Mouse (Mus musculus): ENCODE measurements around the gene Ubash3b. TPM values are rescaled to one million over a fixed set of nuclear protein-coding genes. Genes with fewer than 3 reads are reported as not detected.

Gene Ubash3b
- polyA plus RNA-seq (2014; fragmentation: Illumina TruSeq; extraction: RNeasy Lipid Tissue Mini Kit (QIAGEN cat#74804); ENCODE audit: low read depth, low replicate concordance): 1.2 TPM

GRCm38 (mm10) chr9:41161413-41161812 is at the start of gene Ubash3b:
Gene Ubash3b, minus strand, starts transcription at chr9:41161697.

GRCm38 (mm10) chr9:41004415-41004814 is 157.1 kb downstream of the Ubash3b start, which contains the start of gene Crtam:
Gene Crtam, minus strand, starts transcription at chr9:41004628.

GRCm38 (mm10) chr9:40963586-40964417 is 197.7 kb downstream of the Ubash3b start, which contains the start of gene Jhy:
Gene Jhy, minus strand, starts transcription at chr9:40964118.

Other genes with a start within 250 kb of the Ubash3b start
- not detected for gene Jhy, start 197.6 kb downstream of the Ubash3b start, polyA plus RNA-seq (2014; fragmentation: Illumina TruSeq; extraction: RNeasy Lipid Tissue Mini Kit (QIAGEN cat#74804); ENCODE audit: low read depth, low replicate concordance)
- not detected for gene Crtam, start 157.1 kb downstream of the Ubash3b start, polyA plus RNA-seq (2014; fragmentation: Illumina TruSeq; extraction: RNeasy Lipid Tissue Mini Kit (QIAGEN cat#74804); ENCODE audit: low read depth, low replicate concordance)